Mouse (Mus musculus): Measurements from ENCODE around the gene Fut2. TPM values are rescaled to one million over a fixed set of nuclear protein-coding genes. Genes with fewer than 3 reads are reported as not detected.

Fut2 gene
- polyA plus RNA-seq, 1 experiment: not detected

DNA sequence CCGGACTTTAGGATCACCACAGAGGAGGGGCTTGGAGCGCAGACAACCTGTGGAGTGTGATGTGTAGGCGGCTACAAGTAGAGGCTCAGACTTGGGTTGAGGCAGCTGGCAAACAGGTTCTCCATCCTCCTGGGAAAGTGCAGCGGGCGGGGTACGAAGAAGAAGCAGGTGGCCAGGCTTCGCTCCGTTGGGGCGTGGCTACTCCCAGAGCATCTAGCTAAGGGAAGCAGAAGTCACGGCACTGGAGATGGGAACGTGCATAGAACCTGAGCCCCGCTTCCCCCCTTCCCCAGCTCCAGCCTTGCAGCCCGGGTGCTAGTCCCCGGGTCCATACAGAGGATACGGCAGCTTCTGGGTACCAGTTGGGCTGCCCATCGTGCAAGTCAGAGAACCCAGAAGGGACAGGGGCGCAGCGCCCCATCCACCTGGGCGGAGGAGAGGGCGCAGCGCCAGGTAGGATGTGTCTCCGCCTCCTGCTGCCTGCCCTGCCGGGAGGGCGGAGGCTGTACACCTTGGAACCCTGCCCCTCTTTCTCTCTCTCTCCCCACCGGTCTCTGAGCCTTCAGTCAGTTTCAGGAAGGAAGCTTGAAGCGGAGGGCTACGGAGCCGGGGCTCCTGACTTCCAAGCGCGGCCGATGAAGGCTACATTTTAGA, 49.0 kb downstream of the Fut2 start, which contains the start of gene Fut1:
Fut1 (plus strand) TSS at position 248 of the 654 bp plus-strand sequence.
- TF ChIP-seq GATA1 (IDR thresholded peaks at IDR 0.05; ENCODE audit: borderline replicate concordance, low read length) (no peak), FLI1 (IDR thresholded peaks at IDR 0.05; ENCODE audit: low read length) (no peak)
- no peaks in the 10 kb centered on the region for H3K9me3 ChIP-seq
- H3K4me1 ChIP-seq: peaks cover 19% of the 10 kb centered on the region
- H3K4me3 ChIP-seq (replicated peaks): no peak within 1 kb of the TSS
- no peaks in the 10 kb centered on the region for H3K36me3 ChIP-seq (replicated peaks; ENCODE audit: low read length)
- peaks cover 62% of the 10 kb centered on the region for H3K27me3 ChIP-seq (replicated peaks)

DNA sequence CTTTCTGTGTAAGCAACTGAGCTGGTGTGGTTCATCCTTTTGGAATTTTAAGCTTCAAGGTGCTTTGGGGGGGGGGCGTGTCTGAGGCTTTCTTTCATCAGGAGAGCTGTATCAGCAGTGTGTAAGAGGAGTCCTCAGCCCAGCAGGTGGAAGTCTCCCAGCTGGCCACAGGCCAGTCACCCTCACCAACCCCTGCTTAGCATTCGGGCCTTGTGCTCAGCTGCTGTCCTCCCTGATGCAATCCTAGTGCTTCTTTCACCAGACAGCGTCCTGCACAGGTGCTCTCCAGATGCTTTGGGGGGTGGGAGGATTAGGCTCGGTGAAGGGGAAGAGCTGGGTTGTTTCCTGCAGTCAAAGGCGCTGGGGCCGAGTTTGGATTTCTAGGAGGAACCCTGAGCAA, 49.9 kb downstream of the Fut2 start:
- H3K4me3 ChIP-seq (replicated peaks): no peak overlapping the region
- H3K27me3 ChIP-seq (replicated peaks): peaks cover 64% of the 10 kb centered on the region
- TF ChIP-seq FLI1 (IDR thresholded peaks at IDR 0.05; ENCODE audit: low read length): no peak
- TF ChIP-seq GATA1 (IDR thresholded peaks at IDR 0.05; ENCODE audit: borderline replicate concordance, low read length): no peak
- peaks cover 15% of the 10 kb centered on the region for H3K4me1 ChIP-seq
- H3K36me3 ChIP-seq (replicated peaks; ENCODE audit: low read length): no peaks in the 10 kb centered on the region
- no peaks in the 10 kb centered on the region for H3K9me3 ChIP-seq

- no peaks in the 10 kb centered on the region for H3K36me3 ChIP-seq (replicated peaks; ENCODE audit: low read length)
- peaks cover 17% of the 10 kb centered on the region for H3K4me1 ChIP-seq
- H3K4me3 ChIP-seq (replicated peaks): no peak overlapping the region
- TF ChIP-seq GATA1 (IDR thresholded peaks at IDR 0.05; ENCODE audit: borderline replicate concordance, low read length): no peak
- TF ChIP-seq FLI1 (IDR thresholded peaks at IDR 0.05; ENCODE audit: low read length): no peak
- H3K9me3 ChIP-seq: peaks cover 6% of the 10 kb centered on the region; the same call in 1 of the 2 replicates
- H3K27me3 ChIP-seq (replicated peaks): peaks cover 20% of the 10 kb centered on the region
Observed at GRCm38 (mm10) chr7:45609511-45609910, 56.7 kb downstream of the Fut2 start.

- H3K4me3 ChIP-seq (replicated peaks): no peak overlapping the region
- H3K27me3 ChIP-seq (replicated peaks): peaks cover 11% of the 10 kb centered on the region
- H3K4me1 ChIP-seq: peaks cover 13% of the 10 kb centered on the region
- peaks cover 6% of the 10 kb centered on the region; the same call in 1 of the 2 replicates for H3K9me3 ChIP-seq
- TF ChIP-seq FLI1 (IDR thresholded peaks at IDR 0.05; ENCODE audit: low read length): no peak
- TF ChIP-seq GATA1 (IDR thresholded peaks at IDR 0.05; ENCODE audit: borderline replicate concordance, low read length): no peak
- no peaks in the 10 kb centered on the region for H3K36me3 ChIP-seq (replicated peaks; ENCODE audit: low read length)
Observed at GRCm38 (mm10) chr7:45605704-45606289, 60.4 kb downstream of the Fut2 start.

DNA sequence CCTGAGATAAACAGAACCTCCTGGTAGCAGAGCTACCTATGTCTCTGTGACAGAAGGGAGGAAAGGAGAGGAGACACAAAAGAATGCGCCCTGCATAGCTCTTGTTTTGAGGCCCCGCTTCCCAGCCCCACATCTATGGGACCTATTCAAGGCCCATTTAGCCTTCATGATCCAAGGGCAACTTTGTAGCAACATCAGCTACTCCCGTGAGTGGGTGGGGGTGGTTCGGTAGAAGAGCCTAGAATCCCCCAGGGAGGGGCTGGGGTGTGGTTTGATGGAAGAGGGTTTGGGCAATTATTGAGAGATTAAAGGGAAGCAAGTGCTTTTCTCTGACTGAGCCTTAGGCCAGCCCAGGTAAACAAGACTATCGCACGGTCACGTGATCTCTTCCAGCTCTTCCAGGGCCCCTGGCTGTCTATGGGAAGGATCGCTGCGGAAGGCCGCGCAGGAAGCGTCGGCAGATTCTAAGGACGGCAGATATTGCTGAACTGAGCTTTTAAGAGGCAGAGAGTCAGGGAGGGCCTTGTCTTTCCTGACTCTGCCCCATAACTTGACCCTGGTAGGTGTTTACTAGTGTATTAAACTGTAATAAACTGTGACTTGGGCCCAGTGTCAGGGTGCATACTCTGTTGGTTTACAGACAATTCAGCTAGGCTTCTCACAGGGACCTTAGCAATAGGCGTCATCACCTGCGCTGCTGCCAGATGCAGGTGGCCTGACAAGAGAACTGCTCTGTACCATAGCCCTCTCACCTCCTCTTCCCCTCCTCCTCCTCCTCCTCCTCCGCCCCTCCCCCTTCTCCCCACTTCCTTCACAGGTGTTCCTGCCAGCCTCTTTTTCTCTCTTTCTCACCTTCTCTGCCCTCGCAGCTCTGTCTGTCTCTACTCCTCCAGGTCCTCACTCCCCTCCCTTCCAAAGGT, 67.0 kb downstream of the Fut2 start:
- no peaks in the 10 kb centered on the region for H3K9me3 ChIP-seq
- peaks cover 34% of the 10 kb centered on the region for H3K4me1 ChIP-seq
- no peak overlapping the region for H3K4me3 ChIP-seq (replicated peaks)
- H3K27me3 ChIP-seq (replicated peaks): peaks cover 36% of the 10 kb centered on the region
- H3K36me3 ChIP-seq (replicated peaks; ENCODE audit: low read length): no peaks in the 10 kb centered on the region
- TF ChIP-seq FLI1 (IDR thresholded peaks at IDR 0.05; ENCODE audit: low read length) (no peak), GATA1 (IDR thresholded peaks at IDR 0.05; ENCODE audit: borderline replicate concordance, low read length) (no peak)

Other genes starting within 250 kb of the Fut2 start
- gene Lhb, start 245.6 kb downstream of the Fut2 start, polyA plus RNA-seq (2012; ENCODE audit: insufficient read depth, low replicate concordance): not detected in 2 replicates
- 33.8 and 44.5 TPM in 2 replicates for gene Gys1, start 231.6 kb downstream of the Fut2 start, polyA plus RNA-seq (2012; ENCODE audit: insufficient read depth, low replicate concordance)
- gene Ruvbl2, start 228.3 kb downstream of the Fut2 start, polyA plus RNA-seq (2012; ENCODE audit: insufficient read depth, low replicate concordance): 90.5 and 244 TPM in 2 replicates
- 24,502 and 30,989 TPM in 2 replicates for gene Ftl1, start 206.5 kb downstream of the Fut2 start, polyA plus RNA-seq (2012; ENCODE audit: insufficient read depth, low replicate concordance)
- 502 and 597 TPM in 2 replicates for gene Bax, start 199.5 kb downstream of the Fut2 start, polyA plus RNA-seq (2012; ENCODE audit: insufficient read depth, low replicate concordance)
- gene Tulp2, start 184.5 kb downstream of the Fut2 start, polyA plus RNA-seq (2012; ENCODE audit: insufficient read depth, low replicate concordance): not detected in 2 replicates
- gene Gm45808, start 179.6 kb downstream of the Fut2 start, polyA plus RNA-seq (2012; ENCODE audit: insufficient read depth, low replicate concordance): not detected in 2 replicates
- 0.23 and 0.70 TPM in 2 replicates for gene Dhdh, start 177.6 kb downstream of the Fut2 start, polyA plus RNA-seq (2012; ENCODE audit: insufficient read depth, low replicate concordance)
- gene Nucb1, start 156.0 kb downstream of the Fut2 start, polyA plus RNA-seq (2012; ENCODE audit: insufficient read depth, low replicate concordance): 504 and 892 TPM in 2 replicates
- gene Ppp1r15a, start 140.1 kb downstream of the Fut2 start, polyA plus RNA-seq (2012; ENCODE audit: insufficient read depth, low replicate concordance): 361 and 818 TPM in 2 replicates
- 2.9 and 16.4 TPM in 2 replicates for gene Plekha4, start 140.1 kb downstream of the Fut2 start, polyA plus RNA-seq (2012; ENCODE audit: insufficient read depth, low replicate concordance)
- gene Hsd17b14, start 111.5 kb downstream of the Fut2 start, polyA plus RNA-seq (2012; ENCODE audit: insufficient read depth, low replicate concordance): 4.9 and 6.8 TPM in 2 replicates
- 20.6 and 56.4 TPM in 2 replicates for gene Bcat2, start 96.2 kb downstream of the Fut2 start, polyA plus RNA-seq (2012; ENCODE audit: insufficient read depth, low replicate concordance)
- gene Fgf21, start 50.9 kb downstream of the Fut2 start, polyA plus RNA-seq (2012; ENCODE audit: insufficient read depth, low replicate concordance): not detected in 2 replicates
- gene Fut1, start 49.1 kb downstream of the Fut2 start, polyA plus RNA-seq (2012; ENCODE audit: insufficient read depth, low replicate concordance): 1.1 TPM in 1 of 2 replicates, not detected in the other
- not detected in 2 replicates for gene Izumo1, start 44.6 kb downstream of the Fut2 start, polyA plus RNA-seq (2012; ENCODE audit: insufficient read depth, low replicate concordance)
- 0.36 TPM in 1 of 2 replicates, not detected in the other for gene Rasip1, start 38.9 kb downstream of the Fut2 start, polyA plus RNA-seq (2012; ENCODE audit: insufficient read depth, low replicate concordance)
- gene Mamstr, start 26.4 kb downstream of the Fut2 start, polyA plus RNA-seq (2012; ENCODE audit: insufficient read depth, low replicate concordance): not detected in 2 replicates
- not detected in 2 replicates for gene Ntn5, start 17.6 kb upstream of the Fut2 start, polyA plus RNA-seq (2012; ENCODE audit: insufficient read depth, low replicate concordance)
- not detected in 2 replicates for gene Sec1, start 28.0 kb upstream of the Fut2 start, polyA plus RNA-seq (2012; ENCODE audit: insufficient read depth, low replicate concordance)
- 1.1 and 3.5 TPM in 2 replicates for gene Car11, start 33.4 kb upstream of the Fut2 start, polyA plus RNA-seq (2012; ENCODE audit: insufficient read depth, low replicate concordance)
- 23.4 and 41.9 TPM in 2 replicates for gene Dbp, start 38.7 kb upstream of the Fut2 start, polyA plus RNA-seq (2012; ENCODE audit: insufficient read depth, low replicate concordance)
- gene Rpl18, start 49.1 kb upstream of the Fut2 start, polyA plus RNA-seq (2012; ENCODE audit: insufficient read depth, low replicate concordance): 10,199 and 14,647 TPM in 2 replicates
- 242 and 413 TPM in 2 replicates for gene Sphk2, start 51.6 kb upstream of the Fut2 start, polyA plus RNA-seq (2012; ENCODE audit: insufficient read depth, low replicate concordance)
- gene Fam83e, start 54.8 kb upstream of the Fut2 start, polyA plus RNA-seq (2012; ENCODE audit: insufficient read depth, low replicate concordance): not detected in 2 replicates
- not detected in 2 replicates for gene Spaca4, start 59.4 kb upstream of the Fut2 start, polyA plus RNA-seq (2012; ENCODE audit: insufficient read depth, low replicate concordance)
- gene Lmtk3, start 117.3 kb upstream of the Fut2 start, polyA plus RNA-seq (2012; ENCODE audit: insufficient read depth, low replicate concordance): 0.67 and 0.79 TPM in 2 replicates
- 1.00 TPM in 1 of 2 replicates, not detected in the other for gene Sult2b1, start 118.3 kb upstream of the Fut2 start, polyA plus RNA-seq (2012; ENCODE audit: insufficient read depth, low replicate concordance)
- gene Cyth2, start 148.2 kb upstream of the Fut2 start, polyA plus RNA-seq (2012; ENCODE audit: insufficient read depth, low replicate concordance): 157 and 160 TPM in 2 replicates
- gene Kcnj14, start 158.4 kb upstream of the Fut2 start, polyA plus RNA-seq (2012; ENCODE audit: insufficient read depth, low replicate concordance): 0.08 and 0.82 TPM in 2 replicates
- 6.0 and 20.5 TPM in 2 replicates for gene Grwd1, start 164.6 kb upstream of the Fut2 start, polyA plus RNA-seq (2012; ENCODE audit: insufficient read depth, low replicate concordance)
- gene Kdelr1, start 206.4 kb upstream of the Fut2 start, polyA plus RNA-seq (2012; ENCODE audit: insufficient read depth, low replicate concordance): 331 and 1,292 TPM in 2 replicates
- 0.31 and 2.6 TPM in 2 replicates for gene Grin2d, start 212.0 kb upstream of the Fut2 start, polyA plus RNA-seq (2012; ENCODE audit: insufficient read depth, low replicate concordance)
- gene Syngr4, start 230.3 kb upstream of the Fut2 start, polyA plus RNA-seq (2012; ENCODE audit: insufficient read depth, low replicate concordance): 2.7 and 6.4 TPM in 2 replicates
- gene Tmem143, start 230.5 kb upstream of the Fut2 start, polyA plus RNA-seq (2012; ENCODE audit: insufficient read depth, low replicate concordance): 19.2 and 32.5 TPM in 2 replicates